Mouse (Mus musculus): ENCODE measurements at regions not wholly inside any gene's neighbourhood (a gene's known extent, or its start where the extent isn't known, plus 50 kb on each side); places are given as distances from the start of the nearest gene placed in this dataset.

- no peak for TF ChIP-seq EP300 (IDR thresholded peaks at IDR 0.05; ENCODE audit: low read depth)
- no peak for TF ChIP-seq CTCF (IDR thresholded peaks at IDR 0.05; ENCODE audit: low read depth)
Observed at GRCm38 (mm10) chr2:50885280-50885923, 263.5 kb downstream of the Rnd3 start.
